Mouse (Mus musculus): ENCODE measurements around the gene Chmp2a. TPM values are rescaled to one million over a fixed set of nuclear protein-coding genes. Genes with fewer than 3 reads are reported as not detected.

Chmp2a gene
- total RNA-seq, 2 experiments from 2014 or later = 76.2 to 106 TPM

GRCm38 (mm10) chr7:13043445-13044253, 9.0 kb upstream of the Chmp2a start:
- TF ChIP-seq CTCF (IDR thresholded peaks at IDR 0.05) = no peak
- intact Hi-C loops (cut with DNase I) = no loop called here
- H3K27ac ChIP-seq = no peak overlapping the region
- H3K4me3 ChIP-seq = peak overlapping the region; percentile 59
- peak; percentile 58 for DNase-seq

- H3K4me3 ChIP-seq = no peak overlapping the region
- DNase-seq = no peak
- TF ChIP-seq CTCF (IDR thresholded peaks at IDR 0.05) = no peak
- intact Hi-C loops (cut with DNase I) = no loop called here
- H3K27ac ChIP-seq = no peak overlapping the region
Measured at GRCm38 (mm10) chr7:13043120-13043444, 8.5 kb upstream of the Chmp2a start.

- DNase-seq = no peak
- intact Hi-C loops (cut with DNase I) = no loop called here
- Histone ChIP-seq H3K4me3 (no peak overlapping the region), H3K27ac (no peak overlapping the region)
- TF ChIP-seq CTCF (IDR thresholded peaks at IDR 0.05) = no peak
Measured at GRCm38 (mm10) chr7:13042511-13042910, 7.9 kb upstream of the Chmp2a start.

- intact Hi-C loops (cut with DNase I) = no loop called here
- DNase-seq = no peak
- Histone ChIP-seq H3K27ac (no peak overlapping the region), H3K4me3 (no peak overlapping the region)
- no peak for TF ChIP-seq CTCF (IDR thresholded peaks at IDR 0.05)
Measured at GRCm38 (mm10) chr7:13041256-13041655, 6.6 kb upstream of the Chmp2a start.

GRCm38 (mm10) chr7:13039181-13039580, 4.6 kb upstream of the Chmp2a start:
- no peak for DNase-seq
- H3K4me3 ChIP-seq = peak overlapping the region; percentile 85
- no peak for TF ChIP-seq CTCF (IDR thresholded peaks at IDR 0.05)
- intact Hi-C loops (cut with DNase I) = loop anchor here (5.0 kb wide), 1 partner anchor 117 kb away; the partner anchor contains the start of gene Rps5
- H3K27ac ChIP-seq = peak overlapping the region; percentile 100

GRCm38 (mm10) chr7:13038621-13039169, 4.1 kb upstream of the Chmp2a start:
- Histone ChIP-seq H3K4me3 (peak overlapping the region; percentile 85), H3K27ac (peak overlapping the region; percentile 100)
- TF ChIP-seq CTCF (IDR thresholded peaks at IDR 0.05) = no peak
- intact Hi-C loops (cut with DNase I) = loop anchor here (5.0 kb wide), 1 partner anchor 116 kb away; the partner anchor contains the start of gene Rps5
- DNase-seq = peak; percentile 55

- Histone ChIP-seq H3K27ac (peak within 1 kb of the TSS; percentile 100), H3K4me3 (peak within 1 kb of the TSS; percentile 85)
- peak; percentile 99 for DNase-seq
- TF ChIP-seq CTCF (IDR thresholded peaks at IDR 0.05) = no peak
- intact Hi-C loops (cut with DNase I) = loop anchor here (5.0 kb wide), 1 partner anchor 116 kb away; the partner anchor contains the start of gene Rps5
Measured at GRCm38 (mm10) chr7:13037901-13038555, 3.4 kb upstream of the Chmp2a start, which contains the start of gene Ube2m. Gene Ube2m, minus strand, starts transcription at chr7:13038275.

GRCm38 (mm10) chr7:13037366-13037765, 2.8 kb upstream of the Chmp2a start:
- TF ChIP-seq CTCF (IDR thresholded peaks at IDR 0.05) = no peak
- DNase-seq = no peak
- intact Hi-C loops (cut with DNase I) = loop anchor here (5.0 kb wide), 1 partner anchor 115 kb away; the partner anchor contains the start of gene Rps5
- peak overlapping the region; percentile 85 for H3K4me3 ChIP-seq
- H3K27ac ChIP-seq = peak overlapping the region; percentile 100

GRCm38 (mm10) chr7:13036806-13037205, 2.2 kb upstream of the Chmp2a start:
- intact Hi-C loops (cut with DNase I) = loop anchor here (5.0 kb wide), 1 partner anchor 115 kb away; the partner anchor contains the start of gene Rps5
- Histone ChIP-seq H3K4me3 (peak overlapping the region; percentile 85), H3K27ac (peak overlapping the region; percentile 100)
- DNase-seq = no peak
- TF ChIP-seq CTCF (IDR thresholded peaks at IDR 0.05) = no peak

GRCm38 (mm10) chr7:13035211-13035855, 726 bp upstream of the Chmp2a start:
- intact Hi-C loops (cut with DNase I) = loop anchor here (5.0 kb wide), 1 partner anchor 113 kb away; the partner anchor contains the start of gene Rps5

GRCm38 (mm10) chr7:13033451-13034147, 1.0 kb downstream of the Chmp2a start:
- TF ChIP-seq CTCF (IDR thresholded peaks at IDR 0.05) = no peak
- Histone ChIP-seq H3K4me3 (peak overlapping the region; percentile 83), H3K27ac (peak overlapping the region; percentile 98)
- no peak for DNase-seq
- intact Hi-C loops (cut with DNase I) = no loop called here

More at GRCm38 (mm10) chr7:13035211-13035855, 726 bp upstream of the Chmp2a start:
- Histone ChIP-seq H3K4me3 (peak overlapping the region; percentile 83), H3K27ac (peak overlapping the region; percentile 98)
- peak; percentile 54 for DNase-seq
- TF ChIP-seq CTCF (IDR thresholded peaks at IDR 0.05) = no peak

- DNase-seq = no peak
- no peak for TF ChIP-seq CTCF (IDR thresholded peaks at IDR 0.05)
- intact Hi-C loops (cut with DNase I) = no loop called here
- no peak overlapping the region for H3K27ac ChIP-seq
- H3K4me3 ChIP-seq = no peak overlapping the region
Measured at GRCm38 (mm10) chr7:13032541-13032940, 2.1 kb downstream of the Chmp2a start.

Measured in gastrocnemius, adult 2 months (tissue).